Mouse (Mus musculus): ENCODE results near the gene Lgr6.

The Lgr6 gene

DNA sequence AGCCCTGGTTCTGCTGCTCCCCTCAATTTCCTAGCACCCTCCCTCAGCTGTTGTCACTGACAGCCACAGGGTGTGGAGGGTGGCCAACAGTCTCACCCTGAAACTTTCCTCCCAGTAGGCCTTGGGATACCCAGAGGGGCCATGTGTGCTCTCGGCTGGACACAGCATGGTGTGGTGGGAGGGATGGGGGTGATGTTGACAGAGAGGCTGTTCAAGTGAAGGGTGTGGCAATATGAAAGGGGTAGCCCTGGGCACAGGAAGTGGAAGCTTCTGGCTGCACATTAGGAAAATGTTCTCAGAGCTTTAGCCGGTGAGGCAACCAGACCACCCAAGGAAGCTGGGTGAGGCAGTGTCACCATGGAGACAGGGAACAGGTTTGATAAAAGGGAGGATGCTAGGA lies 26.1 kb downstream of the Lgr6 start:
- no peak for DNase-seq (ENCODE audit: low spot score in 2 of 2)

DNA sequence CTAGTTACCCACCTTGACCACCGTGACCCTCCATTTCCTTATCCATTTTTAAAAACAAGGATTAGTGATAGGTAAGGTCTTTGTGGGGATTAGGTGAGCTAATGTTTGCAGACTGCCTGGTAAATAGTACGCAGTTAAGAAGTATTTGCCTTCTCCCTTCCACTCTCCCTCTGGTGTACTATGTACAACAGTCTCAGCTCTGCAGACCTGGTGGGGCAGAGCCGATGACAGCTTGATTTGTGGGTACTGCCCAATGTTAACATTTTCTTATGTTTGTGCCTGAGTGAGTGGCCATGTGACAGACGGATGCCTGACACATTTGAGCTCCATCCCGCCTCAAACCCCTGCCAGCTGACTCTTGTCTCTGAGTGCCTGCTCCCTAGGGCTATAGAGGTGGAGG lies 28.6 kb downstream of the Lgr6 start:
- no peak for DNase-seq (ENCODE audit: low spot score in 2 of 2)

DNA sequence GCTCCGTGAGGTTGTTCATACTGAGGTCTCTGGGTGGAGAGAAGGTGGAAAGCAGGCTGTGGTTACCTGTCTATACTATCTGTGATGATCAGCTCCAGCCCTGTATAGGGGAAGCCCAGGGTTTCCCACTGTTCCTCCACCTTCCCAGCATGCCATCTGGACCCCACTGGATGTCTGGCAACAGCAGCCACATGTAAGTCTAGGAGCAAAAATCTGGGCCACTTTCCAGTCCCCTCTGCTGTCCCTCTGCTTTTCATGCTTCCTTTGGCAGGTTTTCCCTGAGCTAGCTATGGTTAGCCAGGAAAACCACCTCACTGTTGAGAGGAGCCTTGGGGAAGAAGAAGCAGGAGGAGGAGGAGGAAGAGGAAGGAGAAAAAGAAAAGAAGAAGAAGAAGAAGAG lies 29.8 kb downstream of the Lgr6 start:
- no peak for DNase-seq (ENCODE audit: low spot score in 2 of 2)

DNA sequence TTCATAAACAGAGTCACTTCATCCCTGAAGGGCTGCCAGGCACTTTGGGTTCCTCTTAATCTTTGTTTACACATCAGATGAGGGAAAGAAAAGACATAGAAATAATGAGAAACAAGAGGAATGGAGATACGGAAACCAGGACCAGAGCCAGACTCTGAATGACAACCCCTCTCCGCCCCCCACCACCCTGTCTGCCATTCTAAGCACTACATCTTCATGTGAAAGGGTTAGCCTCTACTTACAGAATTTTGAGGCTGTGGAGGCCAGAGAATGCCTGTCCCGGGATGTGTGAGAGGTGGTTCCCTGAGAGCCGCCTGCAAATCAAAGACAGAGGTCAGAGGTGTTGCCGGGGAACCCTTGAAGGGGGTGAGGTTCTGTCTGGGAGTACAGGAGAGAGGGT lies 32.4 kb downstream of the Lgr6 start:
- DNase-seq (ENCODE audit: low spot score in 2 of 2) = no peak

DNA sequence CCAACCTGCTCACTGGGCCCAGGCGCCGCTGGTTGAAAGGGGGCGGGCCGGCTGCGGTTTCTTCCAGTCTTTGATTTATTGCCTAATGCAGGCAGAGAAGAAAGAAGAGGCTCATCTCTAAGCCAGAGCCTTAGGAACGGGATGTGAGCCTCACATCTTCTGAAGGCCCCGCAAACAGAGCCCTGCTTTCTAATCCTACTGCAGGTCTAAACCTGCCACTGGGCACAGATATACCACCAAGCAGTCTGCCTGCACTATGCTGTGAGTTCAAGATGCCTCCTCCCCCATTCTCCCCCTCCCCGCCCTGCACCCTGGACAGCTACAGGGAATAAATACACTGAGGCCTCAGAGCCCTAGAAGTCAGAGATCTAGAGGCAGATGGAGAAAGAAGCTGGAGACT lies 35.2 kb downstream of the Lgr6 start:
- DNase-seq (ENCODE audit: low spot score in 2 of 2) = no peak

DNA sequence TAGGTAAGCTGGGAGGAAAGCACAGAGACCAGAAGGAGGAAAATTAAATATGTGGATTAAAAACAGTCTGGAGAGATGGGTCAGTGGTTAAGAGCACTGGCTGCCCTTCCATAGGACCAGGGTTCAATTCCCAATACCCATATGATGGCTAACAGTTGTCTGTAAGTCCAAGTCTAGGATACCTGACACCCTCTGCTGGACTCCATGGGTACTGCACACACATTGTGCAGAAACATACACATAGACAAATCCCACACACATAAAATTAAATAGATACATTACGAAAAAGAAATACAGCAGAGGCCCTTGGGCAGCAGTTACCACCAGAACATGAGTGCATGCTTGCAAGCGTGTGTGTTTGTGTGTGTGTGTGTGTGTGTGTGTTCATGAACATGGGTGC lies 40.6 kb downstream of the Lgr6 start:
- no peak for DNase-seq (ENCODE audit: low spot score in 2 of 2)

DNA sequence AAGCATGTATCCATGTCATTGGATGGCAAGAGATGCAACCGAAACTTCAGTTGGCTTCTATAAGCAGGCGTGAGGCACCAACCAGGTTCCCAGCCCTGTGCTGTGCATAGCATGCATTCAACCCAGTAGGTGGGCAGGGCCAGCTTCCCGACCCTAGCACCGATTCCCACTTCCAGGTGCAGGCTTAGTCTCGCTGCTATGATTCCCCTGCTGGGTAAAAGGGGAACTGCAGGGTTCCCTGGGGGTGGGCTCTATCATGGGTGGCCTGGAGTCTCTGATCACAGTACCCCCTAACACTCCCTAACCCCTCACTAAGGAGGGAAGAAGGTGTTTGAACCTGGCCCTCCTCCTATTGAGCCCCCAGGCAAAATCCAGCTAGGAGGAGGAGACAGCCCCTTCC lies 42.1 kb downstream of the Lgr6 start:
- no peak for DNase-seq (ENCODE audit: low spot score in 2 of 2)

DNA sequence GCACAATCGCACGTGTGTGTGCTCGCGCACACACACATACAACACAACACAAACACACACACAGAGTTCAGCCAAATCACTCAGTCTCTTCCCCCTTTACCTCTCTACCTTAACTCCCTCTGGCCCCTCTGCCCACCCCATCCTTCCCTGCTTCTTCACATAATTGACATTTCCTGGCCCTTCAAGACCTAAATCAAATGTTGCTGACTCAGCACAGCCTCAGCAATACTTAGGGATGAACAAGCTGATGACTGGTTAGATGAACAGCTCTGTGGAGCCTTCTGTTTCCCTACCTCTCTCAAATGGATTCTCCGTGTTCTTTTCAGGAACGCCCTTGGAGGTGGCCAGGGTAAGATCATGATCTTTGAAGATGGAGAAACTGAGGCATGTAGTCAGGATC lies 43.8 kb downstream of the Lgr6 start:
- DNase-seq (ENCODE audit: low spot score in 2 of 2) = no peak

DNA sequence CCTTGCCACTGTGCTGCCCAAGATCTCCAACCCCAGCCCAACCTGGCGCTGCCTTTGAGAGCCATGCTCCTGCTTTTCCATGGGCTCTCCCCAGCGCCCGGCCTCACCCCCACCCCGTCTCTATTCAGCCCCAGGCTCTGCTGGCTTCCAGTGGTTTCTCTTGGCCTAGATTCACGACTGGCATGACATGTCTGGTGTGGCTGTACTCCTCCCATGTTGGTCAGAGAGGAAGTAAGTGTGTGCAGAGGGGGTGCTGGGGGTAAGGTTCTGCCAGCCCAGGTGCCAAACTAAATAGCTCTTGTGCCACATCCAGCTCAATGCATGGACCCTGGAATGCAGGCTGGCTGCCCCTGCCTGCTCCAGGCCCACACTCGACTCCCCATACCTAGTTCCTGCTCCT lies 44.9 kb downstream of the Lgr6 start:
- DNase-seq (ENCODE audit: low spot score in 2 of 2) = no peak

DNA sequence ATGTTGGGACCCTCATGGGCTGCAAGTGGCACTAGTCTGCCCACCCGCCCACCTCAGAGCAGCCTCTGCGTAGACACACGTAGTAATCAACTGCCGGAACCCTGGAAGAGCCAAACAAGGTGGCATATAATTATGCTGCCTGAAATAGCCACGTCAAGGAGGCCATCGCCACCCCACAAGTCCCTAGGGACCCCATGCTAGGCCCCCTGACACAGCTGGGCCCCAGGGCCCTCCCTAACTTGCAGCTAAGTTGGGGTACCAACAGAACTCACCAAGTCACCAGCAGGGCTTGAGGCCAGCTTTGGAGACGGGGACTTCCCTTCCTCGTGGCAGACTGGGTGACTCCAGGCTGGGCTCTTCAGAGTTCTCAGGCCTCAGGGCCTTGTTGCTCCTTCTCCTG lies 48.2 kb downstream of the Lgr6 start:
- peak in 1 of 2 experiments; percentile 27 for DNase-seq (ENCODE audit: low spot score in 2 of 2)

DNA sequence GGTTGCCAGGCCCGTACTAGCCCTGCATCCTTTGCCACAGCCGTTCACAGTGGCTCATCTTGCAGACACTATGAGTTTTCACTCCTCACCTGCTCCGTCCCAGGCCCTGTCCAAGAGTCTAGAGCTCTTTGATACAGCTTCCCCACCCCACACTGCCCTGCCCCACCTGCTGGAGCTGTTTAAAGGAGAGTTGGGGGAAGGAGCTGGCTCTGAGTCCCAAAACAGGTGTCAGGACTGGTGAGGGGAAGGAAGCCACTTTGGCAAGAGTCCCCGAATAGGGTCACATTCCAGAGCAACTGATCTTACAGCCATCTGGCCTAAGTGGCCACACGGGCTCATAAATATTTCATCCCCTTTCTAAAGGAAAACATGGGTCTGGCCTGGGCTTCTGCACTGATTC lies 51.0 kb downstream of the Lgr6 start:
- no peak for DNase-seq (ENCODE audit: low spot score in 2 of 2)

DNA sequence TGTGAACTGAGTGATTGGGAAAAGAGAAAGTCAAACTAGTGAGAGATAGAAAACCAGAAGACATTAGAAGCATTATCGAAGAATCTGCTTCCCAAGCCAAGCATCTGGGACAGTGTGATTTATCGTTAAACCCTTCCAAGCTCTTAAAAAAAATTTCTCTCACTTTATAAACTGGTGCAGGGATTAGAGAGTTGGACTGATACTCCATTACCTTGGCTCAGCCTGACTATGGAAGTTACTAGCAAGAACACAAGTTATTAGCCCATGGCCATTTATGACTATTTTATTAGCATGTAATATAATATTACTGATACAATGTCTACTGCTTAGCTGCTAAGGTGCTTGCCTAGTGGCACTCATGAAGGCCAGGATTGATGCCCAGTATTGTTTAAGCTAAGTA lies 60.6 kb downstream of the Lgr6 start:
- DNase-seq (ENCODE audit: low spot score in 2 of 2) = no peak

DNA sequence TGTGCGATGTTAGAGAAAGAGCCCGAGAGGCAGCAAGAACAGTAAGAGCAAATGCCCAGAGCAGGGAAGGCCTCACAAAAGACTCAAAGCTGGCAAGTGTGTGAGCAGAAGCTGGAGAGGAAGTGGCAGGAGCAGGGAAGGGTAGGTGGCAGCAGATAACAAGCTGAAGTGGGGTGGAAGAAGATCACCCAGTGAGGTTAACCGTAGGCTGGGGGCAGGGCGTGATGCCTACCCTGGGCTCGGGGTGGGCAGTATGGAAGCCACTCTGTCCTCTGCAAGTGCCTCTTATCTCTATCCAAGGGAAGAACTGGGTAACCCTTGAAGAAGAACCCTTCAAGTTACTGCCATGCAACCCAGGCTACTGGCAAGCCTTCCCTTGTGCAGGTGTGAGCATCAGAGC lies 68.8 kb downstream of the Lgr6 start:
- no peak for DNase-seq (ENCODE audit: low spot score in 2 of 2)

DNA sequence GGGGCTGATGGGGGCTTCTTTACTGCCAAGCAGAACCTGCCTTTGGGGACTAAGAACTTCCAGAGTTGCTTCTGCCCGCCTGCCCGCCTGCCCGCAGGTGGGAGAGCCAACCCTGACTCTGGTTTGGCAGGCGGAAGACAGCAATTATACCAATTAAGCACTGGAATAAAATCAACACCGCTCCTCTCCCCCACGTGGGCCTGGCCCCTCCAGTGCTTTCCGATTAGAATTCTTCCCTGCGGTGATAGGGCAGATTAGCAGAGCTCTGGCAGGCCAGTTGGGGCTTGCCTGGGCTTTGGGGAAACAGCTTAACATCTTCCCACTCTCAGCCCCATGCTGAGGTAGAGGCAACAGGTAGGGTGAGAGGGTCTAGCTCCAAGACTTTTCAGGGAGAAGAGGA lies 72.4 kb downstream of the Lgr6 start:
- DNase-seq (ENCODE audit: low spot score in 2 of 2) = no peak

DNA sequence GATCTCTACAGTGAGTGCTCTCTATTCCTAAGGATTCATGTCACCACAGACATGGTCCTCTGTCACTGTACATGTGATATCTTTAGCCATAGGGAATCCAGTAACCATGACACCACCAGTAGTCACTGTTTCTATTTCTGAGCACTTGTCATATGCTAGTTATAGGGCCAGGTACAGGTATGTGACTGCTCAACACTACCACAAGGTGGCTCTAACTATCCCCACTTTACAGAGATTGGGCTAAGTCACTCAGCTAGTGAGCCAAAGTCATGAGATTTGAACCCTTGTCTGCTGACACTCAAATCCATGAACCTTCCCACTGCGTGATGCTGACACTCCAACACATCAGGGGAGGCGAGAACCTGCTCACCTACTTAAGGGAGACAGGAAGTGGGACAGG lies 75.0 kb downstream of the Lgr6 start:
- DNase-seq (ENCODE audit: low spot score in 2 of 2) = no peak

DNA sequence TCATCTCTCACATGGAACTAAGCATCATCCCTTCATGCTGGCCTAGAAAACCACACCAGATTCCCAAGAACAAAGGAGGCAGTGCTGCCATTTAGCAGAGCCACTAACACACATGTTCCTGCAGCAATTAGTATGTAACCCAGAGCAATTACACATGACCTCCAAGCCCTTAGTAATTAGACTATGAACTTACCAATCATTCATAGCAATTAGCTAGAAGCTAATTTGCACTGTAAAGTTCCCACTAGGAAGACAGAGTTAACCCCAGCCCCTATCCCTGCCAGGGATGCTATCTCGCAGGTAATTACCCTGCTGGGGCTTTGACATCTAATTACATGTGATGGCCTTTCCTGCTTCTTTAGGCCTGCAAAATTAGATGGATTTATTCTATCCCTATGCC lies 78.8 kb downstream of the Lgr6 start:
- DNase-seq (ENCODE audit: low spot score in 2 of 2) = no peak

DNA sequence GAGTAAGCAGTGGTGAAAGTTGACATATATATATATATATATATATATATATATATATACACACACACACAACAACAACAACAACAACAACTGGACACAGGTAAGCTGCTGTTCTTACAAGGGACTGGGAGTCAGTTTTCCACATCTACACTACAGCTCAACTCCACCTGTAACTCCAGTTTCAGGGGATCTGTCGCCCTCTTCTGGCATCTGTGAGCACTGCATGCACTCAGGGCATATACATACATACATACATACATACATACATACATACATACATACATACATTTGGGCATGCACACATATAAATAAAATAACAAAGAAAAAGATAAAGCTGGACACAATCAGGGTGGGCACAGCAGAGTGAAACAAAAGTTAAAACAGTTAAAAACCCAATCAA lies 81.5 kb downstream of the Lgr6 start:
- DNase-seq (ENCODE audit: low spot score in 2 of 2) = no peak

DNA sequence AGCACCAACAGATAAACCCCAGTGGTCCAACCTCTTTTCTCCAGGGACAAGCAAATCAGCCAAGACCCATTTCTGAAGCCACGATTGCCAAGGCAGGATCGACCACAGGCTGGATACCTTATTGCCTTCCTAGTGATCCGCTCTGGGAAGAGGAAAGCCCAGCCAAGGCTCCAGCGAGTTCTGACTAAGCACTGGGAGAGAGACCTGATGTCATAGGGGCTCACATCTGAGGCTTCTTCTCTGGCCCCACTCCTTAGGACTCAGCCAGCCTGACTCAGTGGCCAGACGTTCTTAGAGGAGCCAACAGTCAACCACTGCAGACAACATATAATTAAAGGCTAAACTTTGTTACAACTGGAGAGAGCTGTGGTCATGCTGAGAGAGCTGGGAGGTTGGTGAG lies 83.1 kb downstream of the Lgr6 start:
- DNase-seq (ENCODE audit: low spot score in 2 of 2) = no peak

DNA sequence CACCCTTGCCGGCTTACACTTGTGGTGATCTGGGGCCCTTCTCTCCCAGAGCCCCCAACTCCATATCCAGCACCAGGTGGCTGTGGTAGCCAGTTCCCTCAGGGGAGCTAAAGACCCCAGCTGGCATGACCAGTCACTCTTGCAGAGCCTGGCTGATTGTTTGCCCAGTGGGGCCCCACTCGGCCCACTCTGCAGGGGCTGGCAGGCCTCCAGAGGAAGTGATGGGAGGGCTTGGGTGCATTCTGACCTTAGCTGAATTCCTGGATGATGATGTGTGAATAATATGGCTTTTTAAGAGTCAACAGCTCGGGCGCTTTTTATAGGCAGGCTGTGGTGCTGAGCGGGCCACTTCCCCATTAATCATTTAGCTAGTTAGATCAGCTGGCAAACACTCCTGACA lies 84.1 kb downstream of the Lgr6 start:
- DNase-seq (ENCODE audit: low spot score in 2 of 2) = no peak

DNA sequence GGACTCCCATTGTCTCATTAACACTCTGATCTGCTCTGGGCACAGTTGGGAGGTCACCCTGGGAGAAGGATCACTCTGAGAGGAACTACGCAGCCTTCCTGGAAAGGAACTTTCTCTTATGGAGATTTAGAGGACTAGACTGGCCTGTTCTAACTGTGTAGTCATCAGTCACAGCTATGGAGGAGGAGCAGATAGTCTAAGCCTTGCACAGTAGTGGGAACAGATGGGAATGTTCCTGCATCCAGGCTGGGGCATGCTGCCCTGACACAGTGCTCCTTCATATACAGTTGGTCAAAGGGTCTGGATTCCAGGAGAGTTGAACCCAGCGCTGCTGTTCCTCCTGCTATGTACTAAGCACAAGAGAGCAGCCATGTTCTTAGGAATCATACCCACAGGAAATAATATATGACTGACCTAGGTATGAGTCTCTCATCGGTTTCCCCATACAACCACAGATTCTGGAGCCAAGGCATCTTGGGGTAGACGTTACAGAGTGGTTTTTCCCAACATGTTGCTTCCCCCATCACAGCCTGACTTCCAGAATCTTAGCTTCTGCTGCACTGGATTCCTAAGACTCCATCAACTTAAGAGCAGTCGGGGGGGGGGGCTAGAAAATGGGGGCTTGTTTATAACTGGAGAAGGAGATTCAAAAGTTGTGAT lies 84.7 kb downstream of the Lgr6 start:
- DNase-seq (ENCODE audit: low spot score in 2 of 2) = no peak

DNA sequence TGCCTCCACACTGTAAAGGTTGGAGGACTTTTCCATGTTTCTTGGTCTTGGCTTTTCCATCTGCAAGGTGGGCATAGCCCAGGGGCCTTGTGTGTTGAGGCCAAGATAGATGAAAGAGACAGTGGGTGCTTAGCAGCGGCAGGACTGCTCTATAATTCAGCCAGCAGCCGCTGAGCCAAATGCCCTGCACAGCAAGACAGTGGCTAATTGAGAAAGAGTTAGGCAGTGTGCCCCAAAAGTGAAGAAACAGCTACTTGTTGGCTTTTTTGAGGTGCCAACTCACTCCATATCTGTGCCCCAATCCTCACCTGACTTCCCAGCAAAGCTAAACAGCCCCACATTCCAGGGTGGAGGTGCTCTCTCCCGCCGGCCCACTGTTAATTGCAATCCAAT lies 85.3 kb downstream of the Lgr6 start:
- no peak for DNase-seq (ENCODE audit: low spot score in 2 of 2)

DNA sequence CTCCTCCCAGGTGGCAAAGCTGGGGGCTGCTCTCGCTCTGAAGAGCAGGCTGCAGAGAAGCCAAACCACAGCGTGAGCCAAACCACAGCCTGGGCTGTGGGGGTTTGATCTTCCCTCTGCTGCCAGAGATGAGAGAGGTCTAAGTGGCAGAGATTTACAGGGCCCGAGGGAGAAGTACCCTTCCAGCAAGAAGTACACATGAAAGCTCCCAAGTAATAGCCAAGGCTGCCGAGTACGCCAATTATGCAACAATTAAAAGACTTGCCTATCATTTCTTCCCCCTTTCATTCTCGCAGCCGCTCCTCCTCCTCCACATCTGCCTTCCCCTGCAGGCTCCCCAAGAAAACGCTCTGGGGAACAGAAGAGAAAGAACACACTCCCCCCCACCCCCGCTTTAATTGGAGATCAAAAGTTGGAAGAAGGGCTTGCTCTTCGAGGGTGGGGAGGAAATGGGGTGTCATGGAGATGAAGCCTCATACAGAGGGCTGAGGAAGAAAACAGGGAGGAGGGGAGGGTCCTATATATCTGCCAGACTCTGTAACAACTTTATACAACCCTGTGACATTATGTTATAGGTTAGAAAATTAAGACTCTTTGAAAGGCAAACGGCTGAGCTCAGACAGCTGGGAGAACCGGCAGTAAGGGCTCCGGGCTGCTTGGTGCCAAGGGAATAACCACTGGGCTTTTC lies 85.8 kb downstream of the Lgr6 start:
- no peak for DNase-seq (ENCODE audit: low spot score in 2 of 2)

DNA sequence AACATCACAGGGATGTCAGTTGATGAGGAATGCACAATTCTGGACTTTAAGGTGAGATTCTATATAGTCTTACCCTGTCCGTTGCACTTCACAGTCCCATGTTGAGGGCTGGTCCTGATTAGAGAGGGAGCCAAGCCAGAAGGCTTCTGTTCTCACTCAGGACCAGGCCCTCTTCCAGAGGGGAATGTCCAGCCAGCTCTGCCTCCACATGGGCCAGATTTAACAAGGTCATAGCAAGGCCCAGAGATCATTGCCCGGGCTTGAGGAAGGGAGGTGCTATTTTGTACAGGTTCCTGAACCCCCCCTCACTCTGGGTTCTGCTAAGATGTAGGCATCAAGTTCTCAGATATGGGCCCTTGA lies 87.4 kb downstream of the Lgr6 start:
- no peak for DNase-seq (ENCODE audit: low spot score in 2 of 2)
